Mouse (Mus musculus): ENCODE data around the gene Was. TPM values are rescaled to one million over a fixed set of nuclear protein-coding genes. Genes with fewer than 3 reads are reported as not detected.
"Not testable (repeated sequence)": the region's sequence is repeated elsewhere in the genome, so short reads cannot be mapped to it uniquely, and the experiment has no call there.

Was gene
- polyA plus RNA-seq, 1 experiment from 2014 or later, result 2.2 TPM

DNA sequence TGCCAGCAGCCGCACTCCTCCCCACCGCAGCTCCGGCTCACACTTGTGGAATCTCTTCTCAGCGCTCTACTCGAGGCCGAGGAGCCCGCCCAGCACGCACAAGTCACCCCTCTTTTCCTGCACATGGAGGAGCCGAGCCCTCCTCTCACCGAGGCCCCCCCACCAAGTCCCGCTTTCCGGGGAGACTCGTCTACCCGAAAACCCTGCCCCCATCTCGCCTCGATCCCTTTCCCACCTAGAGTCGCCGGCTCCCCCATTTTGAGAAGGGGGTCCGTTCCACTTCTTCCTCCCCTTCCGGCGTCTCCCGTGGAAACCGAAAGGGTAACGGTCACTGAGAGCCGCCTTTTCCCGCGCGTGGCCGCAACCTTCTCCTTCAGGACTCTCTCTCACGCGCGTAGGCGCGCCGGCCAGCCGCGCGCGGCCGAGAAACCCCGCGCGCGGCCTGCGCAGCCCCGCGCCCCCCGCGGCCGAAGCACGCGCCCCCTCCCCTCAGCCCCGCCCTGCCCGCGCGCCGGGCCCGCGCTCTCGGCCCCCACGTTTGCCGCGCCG is 16.3 kb downstream of the Was start:
- Histone ChIP-seq H3K4me2 (peak overlapping the region; percentile 67), H3K27ac (replicated peaks) (peak overlapping the region; percentile 90), H3K4me1 (replicated peaks) (peaks cover 20% of the 10 kb centered on the region), H3K36me3 (replicated peaks) (peaks cover 38% of the 10 kb centered on the region), H3K4me3 (replicated peaks) (peak overlapping the region; percentile 78), H3K9me3 (replicated peaks) (no peaks in the 10 kb centered on the region), H3K27me3 (no peaks in the 10 kb centered on the region), H3K9ac (peak overlapping the region; percentile 73)
- ATAC-seq (ENCODE audit: insufficient read depth), result peak; percentile 49
- 20% methylated on average over 63 of the region's 64 CpGs for WGBS (ENCODE audit: insufficient replicate concordance)

DNA sequence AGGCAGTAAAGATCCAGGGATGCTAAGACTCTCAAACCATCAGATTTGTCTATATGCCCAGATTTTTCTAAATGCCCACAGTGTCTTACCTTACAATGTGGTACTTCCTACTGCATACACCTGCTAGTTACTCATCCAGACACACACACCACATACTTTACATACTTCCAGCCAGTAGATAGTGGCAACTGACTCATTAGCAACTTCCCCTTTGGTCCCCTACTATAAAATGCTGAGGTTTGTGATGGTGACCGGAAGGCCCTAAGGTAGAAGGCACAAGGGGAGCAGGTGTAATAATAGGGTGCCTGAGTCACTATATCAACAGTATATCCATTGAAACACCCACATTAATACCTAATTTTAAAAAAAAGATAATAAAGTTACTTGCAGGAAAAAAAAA is 21.1 kb downstream of the Was start:
- H3K27me3 ChIP-seq, result no peaks in the 10 kb centered on the region
- peaks cover 83% of the 10 kb centered on the region for H3K36me3 ChIP-seq (replicated peaks)
- WGBS (ENCODE audit: insufficient replicate concordance), result 82% methylated on average over 1 of the region's 1 CpGs
- no peaks in the 10 kb centered on the region for H3K9me3 ChIP-seq (replicated peaks)
- H3K27ac ChIP-seq (replicated peaks), result no peak overlapping the region
- H3K4me1 ChIP-seq (replicated peaks), result peaks cover 6% of the 10 kb centered on the region
- H3K4me3 ChIP-seq (replicated peaks), result no peak overlapping the region
- ATAC-seq (ENCODE audit: insufficient read depth), result no peak
- no peak overlapping the region for H3K4me2 ChIP-seq
- H3K9ac ChIP-seq, result no peak overlapping the region

DNA sequence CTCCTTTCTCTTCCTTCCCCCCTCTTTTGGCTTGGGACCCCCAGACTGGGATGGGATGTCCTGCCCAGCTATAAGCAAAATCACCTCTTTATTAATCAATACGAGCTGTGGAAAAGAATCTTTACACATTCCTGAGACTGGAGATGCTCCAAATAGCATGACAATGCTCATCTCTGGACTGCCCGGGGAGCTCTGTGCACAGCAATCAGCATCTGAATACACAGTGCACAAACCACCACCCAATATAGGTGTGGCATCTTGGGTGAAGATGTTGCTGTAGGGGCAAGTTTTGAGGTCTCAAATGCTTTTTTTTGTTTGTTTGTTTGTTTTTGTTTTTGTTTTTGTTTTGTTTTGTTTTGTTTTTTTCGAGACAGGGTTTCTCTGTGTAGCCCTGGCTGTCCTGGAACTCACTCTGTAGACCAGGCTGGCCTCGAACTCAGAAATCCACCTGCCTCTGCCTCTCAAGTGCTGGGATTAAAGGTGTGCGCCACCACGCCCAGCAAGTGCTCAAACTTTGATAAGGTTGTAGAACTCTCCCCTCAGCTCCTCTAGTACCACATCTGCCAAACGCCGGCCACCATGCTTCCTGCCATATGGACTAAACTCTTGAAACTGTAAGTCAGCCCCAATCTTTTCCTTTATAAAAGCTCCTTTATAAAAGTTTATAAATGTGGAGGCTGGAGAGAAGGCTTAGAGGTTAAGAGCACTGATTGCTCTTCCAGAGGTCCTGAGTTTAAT is 39.1 kb downstream of the Was start:
- not testable (repeated sequence) for H3K9ac ChIP-seq; H3K4me2 ChIP-seq; H3K27me3 ChIP-seq; H3K4me1 ChIP-seq (replicated peaks); H3K27ac ChIP-seq (replicated peaks); H3K36me3 ChIP-seq (replicated peaks); H3K4me3 ChIP-seq (replicated peaks); H3K9me3 ChIP-seq (replicated peaks); ATAC-seq (ENCODE audit: insufficient read depth)
- WGBS (ENCODE audit: insufficient replicate concordance), result 61% methylated on average over 8 of the region's 8 CpGs

DNA sequence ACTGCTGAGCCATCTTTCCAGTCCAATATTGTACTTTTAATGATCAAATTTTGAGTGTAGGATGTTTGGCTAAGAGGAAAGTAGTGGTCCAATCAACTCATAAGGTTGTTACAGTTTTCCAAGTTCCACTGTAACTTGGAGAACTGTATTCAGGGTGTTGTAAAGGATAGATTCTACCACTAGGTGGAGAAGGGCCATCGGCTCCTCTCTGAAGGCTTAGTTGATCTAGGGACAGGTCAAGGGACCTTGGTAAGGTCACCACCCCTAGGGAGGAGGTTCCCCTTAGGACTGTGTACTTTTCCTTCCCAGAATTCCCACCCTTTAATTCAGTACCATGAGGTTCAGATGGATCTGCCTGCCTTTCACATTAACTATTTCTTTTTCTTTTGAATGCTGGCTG is 57.3 kb downstream of the Was start:
- no peak for ATAC-seq (ENCODE audit: insufficient read depth)
- Histone ChIP-seq H3K9ac (no peak overlapping the region), H3K9me3 (replicated peaks) (no peaks in the 10 kb centered on the region), H3K4me2 (no peak overlapping the region), H3K4me3 (replicated peaks) (no peak overlapping the region), H3K36me3 (replicated peaks) (no peaks in the 10 kb centered on the region), H3K27me3 (no peaks in the 10 kb centered on the region), H3K27ac (replicated peaks) (no peak overlapping the region), H3K4me1 (replicated peaks) (no peaks in the 10 kb centered on the region)
- 54% methylated on average over 1 of the region's 1 CpGs for WGBS (ENCODE audit: insufficient replicate concordance)

Other genes with a start within 250 kb of the Was start
- 44.9 and 54.4 TPM in 2 replicates for gene Otud5, start 249.1 kb downstream of the Was start, polyA plus RNA-seq (2015; fragmentation: Nextera tagmentation; extraction: Ambion mirVana)
- 3.5 TPM in 2 replicates for gene Pim2, start 212.2 kb downstream of the Was start, polyA plus RNA-seq (2015; fragmentation: Nextera tagmentation; extraction: Ambion mirVana)
- gene Slc35a2, start 206.5 kb downstream of the Was start, polyA plus RNA-seq (2015; fragmentation: Nextera tagmentation; extraction: Ambion mirVana), result 14.3 and 17.5 TPM in 2 replicates
- gene Pqbp1, start 191.2 kb downstream of the Was start, polyA plus RNA-seq (2015; fragmentation: Nextera tagmentation; extraction: Ambion mirVana), result 38.1 and 39.7 TPM in 2 replicates
- gene Timm17b, start 191.1 kb downstream of the Was start, polyA plus RNA-seq (2015; fragmentation: Nextera tagmentation; extraction: Ambion mirVana), result 94.8 and 102 TPM in 2 replicates
- not detected in 2 replicates for gene Gm10491, start 182.7 kb downstream of the Was start, polyA plus RNA-seq (2015; fragmentation: Nextera tagmentation; extraction: Ambion mirVana)
- not detected in 2 replicates for gene Gm10490, start 181.0 kb downstream of the Was start, polyA plus RNA-seq (2015; fragmentation: Nextera tagmentation; extraction: Ambion mirVana)
- gene Pcsk1n, start 170.7 kb downstream of the Was start, polyA plus RNA-seq (2015; fragmentation: Nextera tagmentation; extraction: Ambion mirVana), result 0.12 and 0.18 TPM in 2 replicates
- gene Eras, start 161.9 kb downstream of the Was start, polyA plus RNA-seq (2015; fragmentation: Nextera tagmentation; extraction: Ambion mirVana), result not detected in 2 replicates
- gene Hdac6, start 142.6 kb downstream of the Was start, polyA plus RNA-seq (2015; fragmentation: Nextera tagmentation; extraction: Ambion mirVana), result 10.7 and 12.1 TPM in 2 replicates
- 117 and 126 TPM in 2 replicates for gene Gata1, start 112.4 kb downstream of the Was start, polyA plus RNA-seq (2015; fragmentation: Nextera tagmentation; extraction: Ambion mirVana)
- gene Glod5, start 72.0 kb downstream of the Was start, polyA plus RNA-seq (2015; fragmentation: Nextera tagmentation; extraction: Ambion mirVana), result 0.26 and 0.36 TPM in 2 replicates
- 31.4 and 33.0 TPM in 2 replicates for gene Suv39h1, start 15.7 kb downstream of the Was start, polyA plus RNA-seq (2015; fragmentation: Nextera tagmentation; extraction: Ambion mirVana)
- gene Wdr13, start 42.4 kb upstream of the Was start, polyA plus RNA-seq (2015; fragmentation: Nextera tagmentation; extraction: Ambion mirVana), result 6.0 and 6.2 TPM in 2 replicates
- 228 and 253 TPM in 2 replicates for gene Rbm3, start 55.4 kb upstream of the Was start, polyA plus RNA-seq (2015; fragmentation: Nextera tagmentation; extraction: Ambion mirVana)
- 4.9 and 5.5 TPM in 2 replicates for gene Tbc1d25, start 85.7 kb upstream of the Was start, polyA plus RNA-seq (2015; fragmentation: Nextera tagmentation; extraction: Ambion mirVana)
- gene Ebp, start 103.0 kb upstream of the Was start, polyA plus RNA-seq (2015; fragmentation: Nextera tagmentation; extraction: Ambion mirVana), result 81.1 and 91.0 TPM in 2 replicates
- gene Porcn, start 116.0 kb upstream of the Was start, polyA plus RNA-seq (2015; fragmentation: Nextera tagmentation; extraction: Ambion mirVana), result 0.83 and 1.1 TPM in 2 replicates
- gene Ftsj1, start 161.9 kb upstream of the Was start, polyA plus RNA-seq (2015; fragmentation: Nextera tagmentation; extraction: Ambion mirVana), result 34.0 and 36.4 TPM in 2 replicates
- 67.3 and 70.0 TPM in 2 replicates for gene Slc38a5, start 180.6 kb upstream of the Was start, polyA plus RNA-seq (2015; fragmentation: Nextera tagmentation; extraction: Ambion mirVana)
- gene Ssxb10, start 236.9 kb upstream of the Was start, polyA plus RNA-seq (2015; fragmentation: Nextera tagmentation; extraction: Ambion mirVana), result not detected in 2 replicates

All from liver, embryonic 15.5 days (tissue).